Mouse (Mus musculus) naive thymus-derived CD4-positive, alpha-beta T cell, adult 2 months (primary cell): ENCODE data around the gene Tubgcp3.
"Not testable (repeated sequence)": the region's sequence is repeated elsewhere in the genome, so short reads cannot be mapped to it uniquely, and the experiment has no call there.

ENCODE experiments used
- DNase-seq: peaks from one replicate; pipeline ENCODE4 v3.0.0-alpha.2; 2011; ENCODE audit warnings: low read depth

Gene Tubgcp3

DNA sequence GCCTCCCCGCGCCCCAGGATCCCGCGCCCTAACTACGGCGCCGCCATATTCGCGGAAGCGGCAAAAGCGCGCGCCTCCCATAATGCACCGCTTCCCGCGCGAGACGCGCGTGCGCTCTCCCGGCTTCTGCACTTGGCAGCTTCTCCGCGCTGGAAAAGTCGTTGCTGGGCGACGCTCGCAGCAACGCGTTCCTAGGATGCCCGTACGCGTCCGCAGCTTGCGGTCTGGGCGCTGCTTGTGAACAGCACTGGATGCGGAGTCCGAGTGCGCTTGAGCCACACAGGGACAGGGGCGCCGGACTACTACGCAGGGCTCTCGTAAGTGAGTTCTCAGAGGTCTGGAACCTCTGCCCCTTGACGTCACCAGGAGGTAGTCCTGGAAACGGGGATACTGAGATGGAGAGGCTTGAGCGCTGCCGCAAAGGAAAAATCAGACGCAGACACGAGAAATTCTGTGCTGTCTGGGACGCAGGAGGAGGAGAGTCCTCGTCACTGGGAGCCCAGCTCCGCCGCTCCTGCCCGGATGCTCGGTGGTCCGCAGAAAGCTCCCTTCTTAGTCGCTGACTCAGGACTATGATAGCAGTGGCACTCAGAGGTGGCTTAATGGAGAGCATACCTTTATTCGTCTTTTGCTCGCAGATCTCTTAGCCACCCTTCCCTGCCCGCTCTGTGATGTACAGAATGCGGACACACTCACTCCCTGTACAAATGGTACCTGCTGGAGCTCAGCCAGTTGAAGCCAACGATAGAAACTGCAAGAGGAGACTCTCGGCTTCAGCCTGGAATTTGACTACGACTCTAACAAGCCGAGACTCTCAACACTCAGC lies at the start of gene Tubgcp3:
Gene Tubgcp3, minus strand, starts transcription at position 193 of the 826 bp plus-strand sequence.
- peak; percentile 93 for DNase-seq

DNA sequence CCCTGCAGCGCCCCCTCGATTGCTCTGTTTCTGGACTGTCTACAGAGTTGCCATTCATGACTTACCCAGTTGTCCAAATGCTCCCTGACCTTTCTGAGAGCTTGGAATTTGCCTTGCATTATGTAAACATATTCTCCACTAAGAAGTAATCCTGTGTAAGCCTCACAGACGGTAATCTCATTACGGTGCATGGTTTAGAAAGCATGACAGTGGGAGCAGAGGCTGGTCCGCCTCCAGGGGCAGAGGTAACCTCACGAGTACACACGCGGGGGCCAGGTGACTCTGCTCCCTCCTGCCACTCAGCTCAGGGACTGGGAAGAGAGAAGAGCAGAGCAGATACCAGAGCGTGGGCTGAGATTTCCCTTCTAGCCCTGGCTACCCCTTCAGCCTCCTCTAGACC lies 47.0 kb upstream of the Tubgcp3 start:
- no peak for DNase-seq

DNA sequence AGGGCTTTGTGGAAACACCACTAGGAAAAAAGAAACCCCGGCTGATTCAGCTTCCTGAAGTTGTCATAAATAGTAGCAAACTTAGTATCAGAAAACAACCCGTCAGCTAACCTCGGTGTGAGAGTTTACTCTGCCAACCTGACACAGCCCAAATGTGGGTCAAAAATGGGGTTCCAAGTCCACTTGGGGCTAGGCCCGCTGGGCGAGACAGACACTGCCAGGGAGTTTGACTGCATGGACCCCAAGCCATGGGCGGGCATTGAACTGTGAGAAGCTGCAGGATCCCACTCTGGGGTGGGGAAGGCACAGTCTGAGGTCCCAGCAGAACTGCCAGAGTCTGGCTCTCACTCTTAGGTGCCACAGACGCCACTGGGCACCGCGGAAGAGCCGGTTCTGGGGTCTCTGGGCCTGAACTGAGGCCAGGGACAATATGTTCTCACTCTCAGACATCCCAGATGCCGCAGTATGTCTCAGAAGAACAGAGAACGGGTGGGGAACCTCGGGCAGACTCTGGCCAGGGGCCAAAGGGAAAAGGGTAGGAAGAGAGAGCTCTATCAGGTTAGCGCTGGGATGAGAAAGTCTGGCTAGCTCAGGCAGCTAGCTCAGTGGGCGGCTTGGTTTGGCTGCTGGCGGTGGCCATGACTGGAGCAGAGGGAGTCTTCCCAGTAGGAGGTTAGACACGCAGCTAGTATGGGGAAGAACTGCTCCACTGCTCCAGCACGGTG lies 44.0 kb upstream of the Tubgcp3 start:
- DNase-seq, result no peak

DNA sequence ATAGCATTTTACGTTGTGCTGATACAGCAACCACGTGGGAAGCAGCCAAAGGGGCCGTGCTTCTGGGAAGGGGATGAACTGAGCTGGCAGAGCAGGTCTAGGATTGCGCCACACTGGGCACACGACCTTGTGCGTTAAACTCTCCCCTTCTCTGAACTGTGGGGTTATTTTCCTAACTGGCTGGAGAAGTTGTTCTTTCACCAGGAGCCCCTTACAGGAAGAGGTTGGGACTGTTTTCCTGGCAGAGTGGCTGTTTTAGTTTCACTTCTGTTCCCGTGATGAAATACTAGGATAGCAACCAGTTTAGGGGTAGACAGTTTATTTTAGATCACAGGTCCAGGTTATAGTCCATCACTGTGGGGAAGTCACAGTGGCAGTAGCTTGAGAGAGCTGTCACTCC lies 39.6 kb upstream of the Tubgcp3 start:
- no peak for DNase-seq

DNA sequence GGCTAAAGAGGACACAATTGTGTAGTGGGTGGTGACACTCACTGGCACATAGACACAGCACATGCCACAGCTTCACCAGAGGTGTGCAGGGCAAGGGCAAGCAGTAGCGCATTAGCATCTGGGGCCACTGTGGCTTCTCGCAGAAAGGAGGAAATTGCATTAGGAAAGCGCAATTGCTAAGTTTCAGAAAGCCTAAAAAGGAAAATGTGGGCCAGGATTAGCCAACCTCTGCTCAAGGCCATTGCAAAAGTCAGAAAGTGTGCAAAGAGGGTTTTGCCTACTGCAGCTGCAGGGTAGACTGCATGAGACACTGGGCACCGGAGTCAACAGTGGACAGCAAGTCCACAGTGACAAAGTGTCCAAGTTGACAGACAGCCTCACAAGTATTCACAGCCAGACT lies 31.5 kb upstream of the Tubgcp3 start:
- DNase-seq, result no peak

DNA sequence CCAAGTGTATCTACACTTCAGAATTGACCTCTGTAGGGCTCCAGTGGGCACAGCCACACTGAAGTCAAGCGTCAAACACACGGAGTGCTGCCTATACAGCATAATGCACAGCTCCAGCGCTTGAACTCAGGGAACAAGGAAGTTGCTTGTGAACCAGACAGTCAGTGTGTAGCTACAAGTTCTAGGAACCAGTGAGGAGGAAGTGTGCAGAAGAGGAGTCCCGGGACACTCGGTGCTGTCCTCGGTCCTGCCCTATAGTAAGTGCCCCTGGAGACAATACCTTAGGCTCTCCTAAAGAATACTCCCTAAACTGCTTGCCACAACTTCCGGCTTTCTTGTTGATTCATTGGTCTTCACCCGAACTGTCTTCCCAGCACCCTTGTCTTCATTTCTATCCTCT lies 30.2 kb upstream of the Tubgcp3 start:
- no peak for DNase-seq

DNA sequence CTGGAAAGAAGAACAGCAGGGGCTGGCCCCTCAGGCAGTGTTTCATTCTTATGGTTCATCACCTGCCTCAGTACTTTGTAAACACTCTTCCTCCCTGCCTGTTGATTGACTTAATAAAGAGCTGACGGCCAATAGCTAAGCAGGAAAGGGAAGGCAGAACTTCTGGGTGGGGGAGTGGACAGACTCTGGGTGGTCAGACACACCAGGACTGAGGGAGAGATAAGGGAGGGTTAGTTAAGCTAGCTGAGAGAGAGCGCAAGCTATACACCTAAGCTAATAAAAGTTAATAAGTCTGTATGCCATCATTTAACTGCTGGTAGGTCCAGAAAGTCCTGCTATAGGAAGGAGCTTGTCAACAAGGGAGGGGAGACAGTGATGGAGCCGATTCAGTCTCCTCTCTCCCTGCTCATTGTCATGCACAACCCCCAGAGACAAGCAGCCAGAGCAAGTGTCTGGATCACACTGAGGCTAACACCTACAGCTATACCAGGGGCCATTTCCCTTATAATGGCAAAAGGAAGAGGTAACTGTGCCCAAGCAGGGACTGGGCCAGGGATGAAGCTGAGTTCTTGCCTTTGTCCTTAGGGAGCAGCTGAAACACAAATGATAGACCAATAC lies 26.7 kb upstream of the Tubgcp3 start:
- DNase-seq, result no peak

DNA sequence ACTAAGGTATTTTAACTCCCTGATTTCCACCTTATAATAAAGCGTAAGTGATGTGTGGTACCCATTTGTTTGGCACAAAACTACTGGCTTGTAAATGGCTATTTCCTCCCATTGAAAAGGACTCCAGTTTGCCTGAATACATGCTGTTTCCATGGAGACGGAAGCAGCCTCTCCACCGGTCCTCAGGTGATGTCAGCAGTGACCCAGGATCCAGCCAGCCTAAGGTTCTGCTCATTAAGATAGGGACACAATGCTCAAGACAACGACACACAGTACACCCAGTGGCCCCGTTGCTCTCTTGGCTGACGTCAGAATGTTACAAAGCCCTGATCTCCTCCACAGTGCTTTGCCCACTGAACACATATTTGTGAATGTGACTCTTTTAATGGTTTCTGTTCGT lies 16.8 kb upstream of the Tubgcp3 start:
- no peak for DNase-seq

DNA sequence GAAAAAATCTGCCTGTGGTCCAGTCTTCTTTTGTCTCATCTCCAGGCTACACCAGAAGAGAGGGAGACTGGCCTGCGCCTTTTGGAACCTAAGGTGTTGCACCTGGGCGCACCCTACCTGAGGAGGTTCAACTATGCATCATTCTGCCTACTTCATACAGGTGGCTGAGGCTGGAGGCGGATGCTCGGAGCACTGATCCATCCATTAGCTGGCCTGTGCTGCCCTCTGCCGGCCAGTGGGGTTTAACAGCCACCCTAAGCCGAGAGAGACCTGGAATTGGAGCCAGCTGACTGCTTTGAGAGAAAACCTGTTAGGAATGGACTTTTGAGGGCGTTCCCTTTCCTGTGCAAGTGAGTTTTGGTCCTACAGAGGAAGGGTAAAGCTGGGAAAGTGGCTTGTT lies 5.5 kb upstream of the Tubgcp3 start:
- DNase-seq, result peak; percentile 87

DNA sequence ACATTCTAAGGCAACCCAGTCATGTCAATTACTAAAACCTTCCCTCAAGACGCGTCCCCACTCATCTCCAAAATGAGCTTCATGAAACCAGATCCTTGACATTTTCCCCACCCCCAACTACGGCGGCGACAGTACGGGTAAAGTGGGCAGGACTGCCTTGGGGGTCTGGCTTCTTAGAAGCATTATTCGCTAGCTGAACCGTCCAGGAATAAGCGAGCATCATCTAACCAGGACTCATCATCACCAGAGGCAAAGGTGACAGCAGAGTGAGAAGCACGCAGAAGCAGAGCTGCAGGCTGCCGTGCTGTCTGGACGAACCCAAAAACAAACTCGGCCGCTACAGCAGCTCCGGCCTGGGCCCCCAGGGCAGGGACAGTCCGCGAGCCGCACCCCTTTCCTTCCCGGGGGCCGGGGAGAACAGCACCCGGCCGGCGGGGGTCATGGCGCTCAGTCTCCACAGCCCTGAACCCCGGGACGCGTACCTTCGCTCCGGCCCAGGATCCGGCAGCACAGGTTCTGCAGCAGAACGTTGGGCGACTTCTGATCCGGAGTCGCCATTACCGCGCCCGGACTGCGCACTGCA lies 484 bp downstream of the Tubgcp3 start:
- DNase-seq, result no peak

DNA sequence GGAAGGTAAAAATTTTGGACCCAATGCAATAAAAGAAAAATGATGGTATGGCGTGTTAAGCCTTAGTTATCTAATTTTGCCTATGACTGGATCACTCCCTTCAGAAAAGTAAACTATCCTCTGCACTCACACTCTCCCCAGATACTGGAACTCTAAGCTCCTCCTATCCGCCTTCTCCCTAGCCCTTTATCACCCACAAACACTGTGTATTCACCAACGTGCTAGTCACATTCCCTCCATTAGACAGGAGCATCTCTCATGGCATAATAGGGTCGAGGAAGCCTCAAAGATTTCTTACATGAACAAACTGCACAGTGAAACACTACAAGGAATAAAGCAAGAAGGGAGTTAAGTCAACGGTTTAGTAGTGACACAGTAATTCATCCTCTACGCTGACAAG lies 1.1 kb downstream of the Tubgcp3 start:
- no peak for DNase-seq

DNA sequence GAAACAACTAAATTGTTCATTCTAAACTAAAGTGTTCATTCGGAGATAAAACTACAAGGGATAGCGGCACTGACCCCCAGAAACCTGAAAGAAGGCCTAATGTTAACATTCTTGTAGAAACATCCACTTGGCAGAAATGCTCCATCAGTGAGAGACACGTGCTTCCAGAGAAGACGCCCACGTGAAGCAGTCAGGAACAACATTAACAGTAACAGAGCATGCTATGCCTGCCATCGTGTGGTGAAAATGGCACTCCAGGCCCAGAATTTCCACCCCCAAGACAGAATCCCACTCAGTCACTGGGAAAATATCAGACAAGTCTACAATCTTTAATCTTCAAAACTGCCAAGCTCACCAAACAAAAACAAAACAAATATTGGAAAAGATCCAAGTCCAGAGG lies 3.2 kb downstream of the Tubgcp3 start:
- no peak for DNase-seq

DNA sequence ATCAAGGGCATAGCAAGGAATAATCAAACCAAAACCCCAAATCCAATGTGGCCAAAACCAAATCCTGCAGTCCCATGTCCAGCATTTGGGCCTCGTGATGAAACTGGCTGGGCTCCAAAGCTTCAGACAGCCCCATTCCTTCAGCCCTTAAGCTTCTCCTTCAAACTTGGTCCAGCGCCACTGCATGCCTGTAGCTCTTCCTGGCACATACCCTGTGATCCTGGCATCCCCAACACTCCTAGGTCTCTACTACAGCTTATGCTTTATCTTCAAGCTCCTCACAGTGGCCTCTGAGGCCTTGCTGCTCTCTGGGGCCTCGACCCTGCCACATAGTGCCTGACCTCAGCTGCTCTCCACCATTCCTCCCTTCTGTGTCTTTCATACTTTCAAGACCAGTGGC lies 5.5 kb downstream of the Tubgcp3 start:
- not testable (repeated sequence) for DNase-seq

DNA sequence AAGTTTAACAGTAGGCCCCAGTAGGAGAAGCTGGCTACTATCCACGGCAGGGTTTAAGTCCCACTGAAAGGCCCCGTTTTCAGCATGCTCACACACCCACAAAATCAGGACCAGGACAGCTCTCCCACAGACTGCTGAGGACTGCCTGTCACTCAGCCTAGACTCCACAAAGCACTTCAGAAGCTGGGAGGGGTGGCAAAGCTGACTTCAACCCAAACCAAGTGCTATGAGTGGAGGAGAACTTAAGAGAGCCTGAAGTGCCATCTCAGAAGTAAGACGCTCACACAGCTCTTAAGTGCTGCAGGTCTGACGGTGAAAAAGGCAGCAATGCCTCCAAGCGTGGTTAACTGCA lies 9.0 kb downstream of the Tubgcp3 start:
- DNase-seq, result no peak

DNA sequence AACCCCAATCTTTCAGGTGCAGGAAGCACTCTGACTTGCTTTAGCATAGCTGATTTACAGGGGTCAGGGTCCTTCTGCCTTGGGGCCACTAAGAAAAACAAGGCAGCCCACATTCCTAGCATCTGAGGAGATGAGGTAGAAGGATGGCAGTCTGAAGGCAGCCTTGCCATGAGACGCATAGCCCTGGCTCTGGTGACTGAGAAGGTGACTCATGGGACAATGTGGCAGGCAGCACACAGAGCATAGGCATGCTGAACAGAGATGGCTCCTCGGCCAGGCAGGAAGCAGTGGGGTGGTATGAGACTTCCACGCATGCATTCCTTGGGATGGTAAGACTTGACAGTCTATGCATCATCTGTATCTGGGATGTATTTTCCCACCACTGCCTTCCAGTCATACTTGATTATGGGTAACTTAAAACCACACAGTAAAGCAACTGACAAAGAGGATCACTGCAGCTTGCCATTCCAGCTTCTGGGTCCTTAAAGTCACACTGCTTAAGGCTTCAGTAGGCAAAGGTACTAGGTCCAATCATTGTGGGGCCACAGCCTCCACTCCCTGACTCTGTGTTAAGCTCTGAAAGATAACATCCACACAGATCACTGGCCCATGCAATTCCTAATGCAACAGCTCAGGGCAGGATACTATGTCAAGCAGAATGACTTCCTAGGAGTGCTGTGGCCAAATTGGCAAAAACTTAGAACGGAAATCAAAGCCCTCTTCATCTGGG lies 9.5 kb downstream of the Tubgcp3 start:
- DNase-seq, result no peak

DNA sequence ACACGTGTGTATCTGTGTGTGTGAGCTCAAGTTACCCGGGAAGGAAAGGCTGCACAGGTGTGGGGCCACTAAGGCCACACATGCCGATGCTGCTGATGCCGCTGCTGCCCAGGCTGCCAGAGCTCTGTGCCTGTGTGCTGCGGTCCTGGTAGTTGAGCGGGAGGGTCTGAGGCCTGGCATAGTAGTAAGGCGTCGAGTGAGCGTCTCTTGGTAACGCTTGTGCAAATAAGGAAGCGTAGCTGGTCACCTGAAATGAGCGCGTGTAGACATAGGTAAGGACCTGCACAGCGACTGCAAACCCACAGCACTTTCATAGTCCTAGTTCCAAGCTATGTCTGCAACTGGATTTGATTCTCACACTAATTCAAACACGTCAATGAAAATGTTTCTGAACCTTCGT lies 14.6 kb downstream of the Tubgcp3 start:
- no peak for DNase-seq

DNA sequence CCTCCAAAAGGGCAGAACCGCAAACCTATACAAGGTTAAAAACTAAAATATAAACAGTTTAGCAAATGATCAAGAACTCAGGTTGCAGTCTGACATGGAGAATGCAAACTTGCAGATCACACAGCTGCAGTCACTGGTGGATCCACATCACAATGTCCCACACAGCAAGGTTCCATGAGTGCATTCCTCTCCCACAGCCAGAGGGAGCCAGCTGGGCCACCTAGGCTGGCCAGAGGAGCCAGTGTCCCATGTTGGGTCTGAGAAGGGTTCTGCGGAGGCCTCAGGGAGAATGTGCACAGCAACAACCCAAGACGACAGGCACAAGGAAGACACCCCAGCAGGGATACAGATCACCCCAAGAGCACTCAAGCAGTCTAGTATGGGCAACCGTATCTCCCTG lies 20.8 kb downstream of the Tubgcp3 start:
- DNase-seq, result no peak

DNA sequence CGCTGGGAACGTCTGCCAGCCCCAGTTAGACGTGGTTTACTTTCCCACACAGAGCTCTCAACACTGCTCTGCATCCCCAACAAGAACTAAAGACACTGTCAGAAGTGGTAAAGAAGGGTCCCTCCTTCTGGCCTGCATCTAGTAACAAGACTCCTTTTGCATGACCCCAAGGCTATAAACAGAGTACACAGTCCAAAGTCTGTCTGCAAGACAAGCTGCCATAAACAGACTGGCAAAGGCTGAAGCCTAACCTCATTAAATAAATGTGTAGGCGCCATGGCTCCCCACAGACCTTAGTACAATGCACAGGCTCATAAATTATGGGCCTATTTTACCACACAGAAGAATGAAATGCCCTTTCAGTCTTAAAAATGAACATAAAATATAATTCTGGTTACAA lies 21.6 kb downstream of the Tubgcp3 start:
- DNase-seq, result no peak

DNA sequence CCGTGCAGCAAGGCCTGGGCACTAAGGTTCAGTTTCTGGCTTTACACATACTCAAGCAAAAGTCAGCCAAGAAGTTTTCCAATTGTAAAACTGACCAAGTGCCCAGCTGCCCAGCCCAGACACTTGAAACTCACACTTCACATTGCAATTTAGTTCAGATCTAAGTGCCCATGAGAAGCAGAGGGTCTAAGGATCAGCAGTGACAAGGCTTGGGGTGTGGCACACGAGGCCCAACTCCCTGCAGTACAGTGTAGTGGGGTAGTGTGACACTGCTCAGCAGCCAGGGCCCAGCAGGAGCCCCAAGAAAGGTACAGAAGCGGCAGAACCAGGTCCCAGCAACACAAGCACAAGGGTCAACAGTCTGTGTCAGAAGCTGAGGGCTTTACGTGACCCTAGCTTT lies 23.1 kb downstream of the Tubgcp3 start:
- DNase-seq, result no peak

DNA sequence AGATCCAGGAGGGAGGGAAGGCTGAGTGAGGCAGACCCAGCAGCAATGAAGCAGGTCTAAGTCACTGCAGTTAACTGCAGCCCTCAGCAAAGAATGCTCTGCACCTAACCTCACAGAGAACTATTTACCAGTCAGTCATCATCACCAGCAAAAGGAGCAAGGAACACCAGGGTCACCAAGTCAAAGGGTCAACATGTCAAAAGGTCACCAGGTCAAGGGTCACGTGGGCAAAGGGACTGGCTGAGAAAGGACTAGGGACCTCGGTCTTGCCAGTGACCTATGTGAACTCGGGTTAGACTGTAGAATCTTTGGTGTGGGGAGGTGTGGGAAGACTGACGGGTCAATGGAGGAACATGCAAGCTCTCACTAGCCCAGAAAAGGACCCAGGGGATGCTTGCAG lies 25.5 kb downstream of the Tubgcp3 start:
- DNase-seq, result no peak

DNA sequence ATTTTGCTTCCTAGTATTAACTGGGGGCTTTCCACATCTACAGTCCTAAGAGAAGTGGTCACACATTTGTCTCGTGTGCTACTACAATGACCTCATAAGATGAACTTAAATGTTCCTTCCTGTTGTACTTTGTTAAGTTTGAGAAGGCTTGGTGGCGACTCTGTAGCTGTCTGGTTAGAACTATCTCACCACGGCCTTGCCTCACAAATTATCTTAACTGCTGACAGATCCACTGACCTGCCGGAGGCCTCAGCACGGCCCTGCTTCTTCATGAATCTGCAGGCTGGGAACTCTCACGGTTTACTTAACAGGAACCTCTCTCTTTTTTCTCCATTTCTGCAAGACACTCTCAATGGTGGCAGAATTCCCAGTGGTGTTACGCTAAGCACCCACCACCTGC lies 27.2 kb downstream of the Tubgcp3 start:
- DNase-seq, result no peak

DNA sequence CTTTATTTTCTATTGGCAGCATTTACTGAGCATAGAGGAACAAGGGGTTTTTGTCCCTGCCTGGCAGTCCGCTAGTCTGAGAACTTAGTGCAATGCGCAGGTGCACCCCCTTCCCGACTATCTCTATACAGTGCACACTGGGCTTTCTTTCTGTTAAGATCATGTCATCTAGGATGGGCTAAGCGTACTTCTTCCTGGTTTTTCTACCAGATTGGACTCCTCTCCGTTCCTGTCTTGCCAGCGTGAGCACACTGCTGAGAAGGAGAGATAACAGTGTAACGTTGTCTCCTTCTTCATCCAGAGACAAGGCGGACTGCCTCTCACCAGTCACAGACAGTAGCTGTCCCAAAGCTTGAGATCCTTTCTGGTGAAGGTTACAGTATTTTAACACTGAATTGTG lies 27.7 kb downstream of the Tubgcp3 start:
- no peak for DNase-seq
